Mouse (Mus musculus): ENCODE measurements at regions not wholly inside any gene's neighbourhood (a gene's known extent, or its start where the extent isn't known, plus 50 kb on each side); places are given as distances from the start of the nearest gene placed in this dataset.
A peak's percentile ranks its signal among the peaks of the same experiment; 100 is the strongest.

DNA sequence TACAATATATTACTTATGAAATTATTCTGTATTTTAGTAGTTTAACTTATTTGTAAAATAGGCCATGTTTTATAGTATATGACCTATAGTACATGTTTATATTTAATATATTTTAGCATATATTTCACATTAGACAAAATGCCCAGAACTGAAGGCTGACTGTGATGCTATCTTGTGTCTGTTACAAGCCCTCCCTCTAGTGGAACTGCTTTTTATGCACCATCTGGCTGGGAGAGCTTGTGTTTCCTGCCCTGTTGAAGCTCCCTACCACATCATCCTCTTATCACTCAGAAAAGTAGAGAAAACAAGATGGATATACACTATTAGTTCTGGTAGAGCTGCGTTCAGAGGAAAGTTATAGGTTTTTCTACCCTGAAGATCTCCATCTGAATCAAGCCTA is 185.7 kb upstream of the Pcdh17 start:
- Histone ChIP-seq H3K4me2 (replicated peaks; ENCODE audit: low read depth, low read length) (no peak overlapping the region), H3K36me3 (ENCODE audit: insufficient read depth, low read length) (no peaks in the 10 kb centered on the region), H3K9ac (replicated peaks; ENCODE audit: low read depth) (no peak overlapping the region), H3K9me3 (ENCODE audit: low read length) (no peaks in the 10 kb centered on the region), H3K4me1 (ENCODE audit: insufficient read depth, low read depth, low read length) (no peaks in the 10 kb centered on the region), H3K27ac (ENCODE audit: low read length) (no peak overlapping the region), H3K4me3 (ENCODE audit: low read depth, low read length) (no peak overlapping the region), H3K27me3 (replicated peaks; ENCODE audit: insufficient read depth, low read length) (no peaks in the 10 kb centered on the region)
- ATAC-seq = no peak
- no peak for DNase-seq (ENCODE audit: low spot score)
- WGBS = 52% methylated on average over 1 of the region's 1 CpGs
- 0 out of 2 replicates have a peak, but pooled peaks have one; percentile 5 for TF ChIP-seq CTCF (IDR thresholded peaks at IDR 0.05)
- TF ChIP-seq EP300 (IDR thresholded peaks at IDR 0.05) = no peak

- Histone ChIP-seq H3K4me3 (ENCODE audit: low read depth, low read length) (no peak overlapping the region), H3K36me3 (ENCODE audit: insufficient read depth, low read length) (no peaks in the 10 kb centered on the region), H3K9ac (replicated peaks; ENCODE audit: low read depth) (no peak overlapping the region), H3K9me3 (ENCODE audit: low read length) (no peaks in the 10 kb centered on the region), H3K4me2 (replicated peaks; ENCODE audit: low read depth, low read length) (no peak overlapping the region), H3K27ac (ENCODE audit: low read length) (no peak overlapping the region), H3K4me1 (ENCODE audit: insufficient read depth, low read depth, low read length) (no peaks in the 10 kb centered on the region), H3K27me3 (replicated peaks; ENCODE audit: insufficient read depth, low read length) (no peaks in the 10 kb centered on the region)
- TF ChIP-seq EP300 (IDR thresholded peaks at IDR 0.05) (no peak), CTCF (IDR thresholded peaks at IDR 0.05) (no peak)
- WGBS = 37% methylated on average over 2 of the region's 2 CpGs
- DNase-seq (ENCODE audit: low spot score) = no peak
- no peak for ATAC-seq
Observed at GRCm38 (mm10) chr14:84258633-84259032, 184.7 kb upstream of the Pcdh17 start.

- Histone ChIP-seq H3K36me3 (ENCODE audit: insufficient read depth, low read length) (no peaks in the 10 kb centered on the region), H3K9me3 (ENCODE audit: low read length) (no peaks in the 10 kb centered on the region), H3K4me1 (ENCODE audit: insufficient read depth, low read depth, low read length) (no peaks in the 10 kb centered on the region), H3K4me2 (replicated peaks; ENCODE audit: low read depth, low read length) (no peak overlapping the region), H3K9ac (replicated peaks; ENCODE audit: low read depth) (no peak overlapping the region), H3K27ac (ENCODE audit: low read length) (no peak overlapping the region), H3K27me3 (replicated peaks; ENCODE audit: insufficient read depth, low read length) (no peaks in the 10 kb centered on the region), H3K4me3 (ENCODE audit: low read depth, low read length) (no peak overlapping the region)
- no peak for TF ChIP-seq EP300 (IDR thresholded peaks at IDR 0.05)
- no peak for TF ChIP-seq CTCF (IDR thresholded peaks at IDR 0.05)
- WGBS = 84% methylated on average over 1 of the region's 1 CpGs
- DNase-seq (ENCODE audit: low spot score) = no peak
- ATAC-seq = no peak
Observed at GRCm38 (mm10) chr14:84263936-84264335, 179.4 kb upstream of the Pcdh17 start.

GRCm38 (mm10) chr14:84266217-84266616 is 177.1 kb upstream of the Pcdh17 start:
- TF ChIP-seq EP300 (IDR thresholded peaks at IDR 0.05) (no peak), CTCF (IDR thresholded peaks at IDR 0.05) (no peak)
- no peak for ATAC-seq
- no peak overlapping the region for H3K27ac ChIP-seq (ENCODE audit: low read length)
- H3K27me3 ChIP-seq (replicated peaks; ENCODE audit: insufficient read depth, low read length) = no peaks in the 10 kb centered on the region
- 83% methylated on average over 7 of the region's 7 CpGs for WGBS
- no peaks in the 10 kb centered on the region for H3K36me3 ChIP-seq (ENCODE audit: insufficient read depth, low read length)
- H3K4me2 ChIP-seq (replicated peaks; ENCODE audit: low read depth, low read length) = no peak overlapping the region
- H3K9ac ChIP-seq (replicated peaks; ENCODE audit: low read depth) = no peak overlapping the region
- no peak overlapping the region for H3K4me3 ChIP-seq (ENCODE audit: low read depth, low read length)
- no peak for DNase-seq (ENCODE audit: low spot score)
- no peaks in the 10 kb centered on the region for H3K4me1 ChIP-seq (ENCODE audit: insufficient read depth, low read depth, low read length)
- H3K9me3 ChIP-seq (ENCODE audit: low read length) = no peaks in the 10 kb centered on the region

DNA sequence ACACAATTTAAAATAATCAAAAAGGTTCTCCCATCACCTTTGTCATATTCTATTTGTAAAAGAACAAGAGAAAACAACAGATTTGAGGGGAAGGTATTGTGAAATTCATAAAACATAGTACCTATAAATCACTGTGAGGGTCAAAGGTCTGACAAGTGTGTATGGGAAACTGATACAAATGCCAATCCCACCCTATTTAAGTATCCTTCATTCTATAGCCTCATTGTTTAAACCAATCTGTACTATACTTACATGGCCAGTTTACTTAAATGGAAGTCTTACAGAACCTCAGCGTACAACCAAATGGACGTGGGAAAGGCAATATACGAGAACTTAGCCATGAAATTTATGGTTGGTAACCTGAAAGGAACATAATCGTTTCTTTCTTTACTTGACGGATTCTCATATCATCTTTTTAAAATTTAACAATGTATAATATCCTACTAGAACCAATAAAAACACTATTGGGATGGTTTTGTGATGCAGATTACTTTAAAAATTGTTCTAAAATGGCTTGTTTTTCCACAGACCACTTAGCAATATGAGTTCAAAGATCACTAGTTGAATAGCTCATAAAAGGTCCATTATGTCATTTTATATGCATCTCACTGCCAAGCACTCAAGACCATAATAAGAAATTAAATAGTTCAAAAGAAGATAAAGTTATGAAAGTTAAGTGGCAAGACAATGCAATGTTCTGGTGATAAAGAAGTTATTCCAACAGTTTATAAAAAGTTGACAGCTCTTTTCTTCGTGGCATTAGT is 159.7 kb upstream of the Pcdh17 start:
- no peak overlapping the region for H3K27ac ChIP-seq (ENCODE audit: low read length)
- H3K36me3 ChIP-seq (ENCODE audit: insufficient read depth, low read length) = no peaks in the 10 kb centered on the region
- no peak overlapping the region for H3K4me2 ChIP-seq (replicated peaks; ENCODE audit: low read depth, low read length)
- H3K9me3 ChIP-seq (ENCODE audit: low read length) = no peaks in the 10 kb centered on the region
- 66% methylated on average over 6 of the region's 6 CpGs for WGBS
- H3K9ac ChIP-seq (replicated peaks; ENCODE audit: low read depth) = no peak overlapping the region
- H3K4me1 ChIP-seq (ENCODE audit: insufficient read depth, low read depth, low read length) = no peaks in the 10 kb centered on the region
- no peak for TF ChIP-seq CTCF (IDR thresholded peaks at IDR 0.05)
- no peak for TF ChIP-seq EP300 (IDR thresholded peaks at IDR 0.05)
- DNase-seq (ENCODE audit: low spot score) (no peak), ATAC-seq (no peak)
- H3K4me3 ChIP-seq (ENCODE audit: low read depth, low read length) = no peak overlapping the region
- no peaks in the 10 kb centered on the region for H3K27me3 ChIP-seq (replicated peaks; ENCODE audit: insufficient read depth, low read length)

DNA sequence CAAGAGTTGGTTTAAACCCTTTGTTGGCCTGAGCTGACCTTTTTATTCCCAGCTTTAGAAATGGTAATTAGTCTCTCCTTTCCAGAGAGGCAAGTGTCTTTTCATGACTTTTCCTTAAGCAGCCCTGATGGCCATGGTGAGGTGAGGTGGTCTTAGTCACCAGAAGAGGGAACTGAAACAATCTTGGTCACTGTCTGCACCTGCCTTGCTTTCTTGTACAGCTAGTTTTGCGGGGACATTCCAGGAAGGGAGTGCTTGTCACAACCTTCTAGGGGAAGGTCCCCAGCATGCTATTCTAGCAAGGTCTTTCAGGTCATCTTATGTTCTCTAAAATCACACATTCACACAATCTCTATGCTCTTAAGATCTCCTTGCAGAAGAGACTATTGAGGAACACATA is 122.6 kb upstream of the Pcdh17 start:
- no peak overlapping the region for H3K27ac ChIP-seq (ENCODE audit: low read length)
- no peaks in the 10 kb centered on the region for H3K36me3 ChIP-seq (ENCODE audit: insufficient read depth, low read length)
- H3K9me3 ChIP-seq (ENCODE audit: low read length) = no peaks in the 10 kb centered on the region
- ATAC-seq (no peak), DNase-seq (ENCODE audit: low spot score) (no peak)
- H3K4me2 ChIP-seq (replicated peaks; ENCODE audit: low read depth, low read length) = no peak overlapping the region
- H3K9ac ChIP-seq (replicated peaks; ENCODE audit: low read depth) = no peak overlapping the region
- H3K27me3 ChIP-seq (replicated peaks; ENCODE audit: insufficient read depth, low read length) = no peaks in the 10 kb centered on the region
- TF ChIP-seq CTCF (IDR thresholded peaks at IDR 0.05) = no peak
- TF ChIP-seq EP300 (IDR thresholded peaks at IDR 0.05) = no peak
- WGBS = 65% methylated on average over 1 of the region's 1 CpGs
- no peak overlapping the region for H3K4me3 ChIP-seq (ENCODE audit: low read depth, low read length)
- no peaks in the 10 kb centered on the region for H3K4me1 ChIP-seq (ENCODE audit: insufficient read depth, low read depth, low read length)
